Mouse (Mus musculus): ENCODE results near the gene Spag17. TPM values are rescaled to one million over a fixed set of nuclear protein-coding genes. Genes with fewer than 3 reads are reported as not detected.

The Spag17 gene
- total RNA-seq (2014; rRNA removed; ENCODE audit: low replicate concordance), result not detected in 2 replicates
- polyA plus RNA-seq (2015; fragmentation: Nextera tagmentation; extraction: Ambion mirVana), result 0.18 and 0.27 TPM in 2 replicates

- TF ChIP-seq EP300 (IDR thresholded peaks at IDR 0.05; ENCODE audit: low read depth), result no peak
- no peak for TF ChIP-seq CTCF (IDR thresholded peaks at IDR 0.05; ENCODE audit: low read depth)
- no peak within 1 kb of the TSS for H3K27ac ChIP-seq (ENCODE audit: low read depth)
- ATAC-seq (ENCODE audit: insufficient read depth, low read depth), result peak; percentile 63; the same call in 1 of the 2 replicates
Observed at GRCm38 (mm10) chr3:99885187-99885811, at the start of gene Spag17. Gene Spag17, plus strand, starts transcription at chr3:99885406.

GRCm38 (mm10) chr3:99842333-99842732 lies 42.9 kb upstream of the Spag17 start:
- no peaks in the 10 kb centered on the region for H3K9me3 ChIP-seq (replicated peaks; ENCODE audit: control insufficient read depth, low read length)
- WGBS, result 59% methylated on average over 2 of the region's 2 CpGs
- H3K27ac ChIP-seq (ENCODE audit: low read depth), result no peak overlapping the region
- TF ChIP-seq CTCF (IDR thresholded peaks at IDR 0.05; ENCODE audit: low read depth) (no peak), EP300 (IDR thresholded peaks at IDR 0.05; ENCODE audit: low read depth) (no peak)
- H3K27me3 ChIP-seq (ENCODE audit: control insufficient read depth, insufficient read depth, low read length), result no peaks in the 10 kb centered on the region
- ATAC-seq (ENCODE audit: insufficient read depth, low read depth), result no peak
- no peak overlapping the region for H3K9ac ChIP-seq (replicated peaks; ENCODE audit: low read depth, low read length)
- H3K4me3 ChIP-seq (ENCODE audit: low read depth, low read length), result no peak overlapping the region
- DNase-seq (ENCODE audit: low spot score), result no peak
- H3K4me2 ChIP-seq (ENCODE audit: low read depth, low read length), result no peak overlapping the region
- H3K36me3 ChIP-seq (replicated peaks; ENCODE audit: control insufficient read depth, insufficient read depth, low read length), result no peaks in the 10 kb centered on the region
- H3K4me1 ChIP-seq (ENCODE audit: control insufficient read depth, insufficient read depth), result no peaks in the 10 kb centered on the region

More at GRCm38 (mm10) chr3:99885187-99885811, at the start of gene Spag17:
- Histone ChIP-seq H3K4me2 (ENCODE audit: low read depth, low read length) (peak within 1 kb of the TSS; percentile 26; the same call in 1 of the 2 replicates), H3K36me3 (replicated peaks; ENCODE audit: control insufficient read depth, insufficient read depth, low read length) (no peaks in the 10 kb centered on the region), H3K9me3 (replicated peaks; ENCODE audit: control insufficient read depth, low read length) (no peaks in the 10 kb centered on the region), H3K4me3 (ENCODE audit: low read depth, low read length) (no peak within 1 kb of the TSS), H3K4me1 (ENCODE audit: control insufficient read depth, insufficient read depth) (no peaks in the 10 kb centered on the region), H3K9ac (replicated peaks; ENCODE audit: low read depth, low read length) (no peak within 1 kb of the TSS), H3K27me3 (ENCODE audit: control insufficient read depth, insufficient read depth, low read length) (no peaks in the 10 kb centered on the region)
- DNase-seq (ENCODE audit: low spot score), result peak; percentile 43
- 25% methylated on average over 16 of the region's 16 CpGs for WGBS

GRCm38 (mm10) chr3:99842808-99843207 lies 42.4 kb upstream of the Spag17 start:
- Histone ChIP-seq H3K27me3 (ENCODE audit: control insufficient read depth, insufficient read depth, low read length) (no peaks in the 10 kb centered on the region), H3K4me2 (ENCODE audit: low read depth, low read length) (no peak overlapping the region), H3K9me3 (replicated peaks; ENCODE audit: control insufficient read depth, low read length) (no peaks in the 10 kb centered on the region), H3K36me3 (replicated peaks; ENCODE audit: control insufficient read depth, insufficient read depth, low read length) (no peaks in the 10 kb centered on the region), H3K27ac (ENCODE audit: low read depth) (no peak overlapping the region), H3K4me1 (ENCODE audit: control insufficient read depth, insufficient read depth) (no peaks in the 10 kb centered on the region), H3K9ac (replicated peaks; ENCODE audit: low read depth, low read length) (no peak overlapping the region), H3K4me3 (ENCODE audit: low read depth, low read length) (no peak overlapping the region)
- WGBS, result 74% methylated on average over 3 of the region's 3 CpGs
- DNase-seq (ENCODE audit: low spot score) (no peak), ATAC-seq (ENCODE audit: insufficient read depth, low read depth) (no peak)
- TF ChIP-seq EP300 (IDR thresholded peaks at IDR 0.05; ENCODE audit: low read depth) (no peak), CTCF (IDR thresholded peaks at IDR 0.05; ENCODE audit: low read depth) (no peak)

- no peak for DNase-seq (ENCODE audit: low spot score)
- WGBS, result 64% methylated on average over 6 of the region's 6 CpGs
- Histone ChIP-seq H3K9me3 (replicated peaks; ENCODE audit: control insufficient read depth, low read length) (no peaks in the 10 kb centered on the region), H3K9ac (replicated peaks; ENCODE audit: low read depth, low read length) (no peak overlapping the region), H3K4me2 (ENCODE audit: low read depth, low read length) (no peak overlapping the region), H3K36me3 (replicated peaks; ENCODE audit: control insufficient read depth, insufficient read depth, low read length) (no peaks in the 10 kb centered on the region), H3K4me3 (ENCODE audit: low read depth, low read length) (no peak overlapping the region), H3K27me3 (ENCODE audit: control insufficient read depth, insufficient read depth, low read length) (no peaks in the 10 kb centered on the region), H3K4me1 (ENCODE audit: control insufficient read depth, insufficient read depth) (no peaks in the 10 kb centered on the region), H3K27ac (ENCODE audit: low read depth) (no peak overlapping the region)
- no peak for TF ChIP-seq EP300 (IDR thresholded peaks at IDR 0.05; ENCODE audit: low read depth)
- no peak for TF ChIP-seq CTCF (IDR thresholded peaks at IDR 0.05; ENCODE audit: low read depth)
- ATAC-seq (ENCODE audit: insufficient read depth, low read depth), result no peak
Observed at GRCm38 (mm10) chr3:99843233-99843632, 42.0 kb upstream of the Spag17 start.

- Histone ChIP-seq H3K9me3 (replicated peaks; ENCODE audit: control insufficient read depth, low read length) (no peaks in the 10 kb centered on the region), H3K27me3 (ENCODE audit: control insufficient read depth, insufficient read depth, low read length) (no peaks in the 10 kb centered on the region), H3K27ac (ENCODE audit: low read depth) (no peak overlapping the region), H3K4me2 (ENCODE audit: low read depth, low read length) (no peak overlapping the region), H3K36me3 (replicated peaks; ENCODE audit: control insufficient read depth, insufficient read depth, low read length) (no peaks in the 10 kb centered on the region), H3K4me1 (ENCODE audit: control insufficient read depth, insufficient read depth) (no peaks in the 10 kb centered on the region), H3K4me3 (ENCODE audit: low read depth, low read length) (no peak overlapping the region), H3K9ac (replicated peaks; ENCODE audit: low read depth, low read length) (no peak overlapping the region)
- 66% methylated on average over 7 of the region's 7 CpGs for WGBS
- no peak for ATAC-seq (ENCODE audit: insufficient read depth, low read depth)
- TF ChIP-seq EP300 (IDR thresholded peaks at IDR 0.05; ENCODE audit: low read depth) (no peak), CTCF (IDR thresholded peaks at IDR 0.05; ENCODE audit: low read depth) (no peak)
- no peak for DNase-seq (ENCODE audit: low spot score)
Observed at GRCm38 (mm10) chr3:99850926-99851325, 34.3 kb upstream of the Spag17 start.

GRCm38 (mm10) chr3:99854595-99854994 lies 30.6 kb upstream of the Spag17 start:
- Histone ChIP-seq H3K4me3 (ENCODE audit: low read depth, low read length) (no peak overlapping the region), H3K36me3 (replicated peaks; ENCODE audit: control insufficient read depth, insufficient read depth, low read length) (no peaks in the 10 kb centered on the region), H3K4me2 (ENCODE audit: low read depth, low read length) (no peak overlapping the region), H3K9me3 (replicated peaks; ENCODE audit: control insufficient read depth, low read length) (no peaks in the 10 kb centered on the region), H3K9ac (replicated peaks; ENCODE audit: low read depth, low read length) (no peak overlapping the region), H3K27ac (ENCODE audit: low read depth) (no peak overlapping the region), H3K27me3 (ENCODE audit: control insufficient read depth, insufficient read depth, low read length) (no peaks in the 10 kb centered on the region), H3K4me1 (ENCODE audit: control insufficient read depth, insufficient read depth) (no peaks in the 10 kb centered on the region)
- WGBS, result 72% methylated on average over 3 of the region's 3 CpGs
- DNase-seq (ENCODE audit: low spot score) (no peak), ATAC-seq (ENCODE audit: insufficient read depth, low read depth) (no peak)
- no peak for TF ChIP-seq CTCF (IDR thresholded peaks at IDR 0.05; ENCODE audit: low read depth)
- TF ChIP-seq EP300 (IDR thresholded peaks at IDR 0.05; ENCODE audit: low read depth), result no peak

All from heart, postnatal 0 days (tissue).